Mouse (Mus musculus) CH12.LX (cell line): ENCODE measurements at regions not wholly inside any gene's neighbourhood (a gene's known extent, or its start where the extent isn't known, plus 50 kb on each side); places are given as distances from the start of the nearest gene placed in this dataset.

ENCODE experiments used
- DNase-seq: peaks from one replicate; pipeline ENCODE4 v3.0.0-alpha.2; 2013; ENCODE audit errors: extremely low read depth
- H3K27ac ChIP-seq: 2 replicates; pipeline ENCODE4 v1.5.1; 2012; ENCODE audit warnings: low read depth, mild to moderate bottlenecking, control low read depth, moderate library complexity; ENCODE audit not compliant: insufficient read depth
- H3K27me3 ChIP-seq: replicated peaks from 2 replicates; pipeline ENCODE3; 2012; ENCODE audit warnings: inconsistent platforms
- H3K36me3 ChIP-seq, 2 experiments: replicated peaks in 1 of 2; 2 replicates each; pipeline versions ENCODE3 to v1.6.1; 2012; ENCODE audit warnings: inconsistent platforms in 1 of 2, low read length in 1 of 2, mild to moderate bottlenecking in 1 of 2, mixed read lengths in 1 of 2, moderate library complexity in 1 of 2; ENCODE audit not compliant: control insufficient read depth in 1 of 2, insufficient read depth in 1 of 2
- H3K4me1 ChIP-seq, 2 experiments: 2 replicates each; pipeline ENCODE4 v1.6.1; 2012; ENCODE audit warnings: inconsistent platforms in 1 of 2, moderate library complexity in 1 of 2; ENCODE audit not compliant: insufficient read depth in 2 of 2, control insufficient read depth in 1 of 2
- H3K4me2 ChIP-seq: 2 replicates; pipeline ENCODE4 v1.6.1; 2012; ENCODE audit warnings: low read depth, mild to moderate bottlenecking, control low read depth; ENCODE audit not compliant: poor library complexity, insufficient read depth, severe bottlenecking
- H3K4me3 ChIP-seq, 3 experiments: fragments of 150-350 bp in 1 of 3; sonication (generic) in 1 of 3; replicated peaks in 1 of 3; 2 replicates each; pipeline versions ENCODE3 to v1.5.1; 2011 to 2012; ENCODE audit warnings: low read depth in 2 of 3, low read length in 2 of 3, mild to moderate bottlenecking in 2 of 3, moderate library complexity in 2 of 3, control low read depth in 1 of 3, improper control_type of control experiment in 1 of 3, inconsistent platforms in 1 of 3, mixed read lengths in 1 of 3; ENCODE audit not compliant: poor library complexity in 1 of 3
- H3K79me2 ChIP-seq: replicated peaks from 2 replicates; pipeline ENCODE4 v1.6.1; 2012; ENCODE audit warnings: mild to moderate bottlenecking, moderate library complexity; ENCODE audit not compliant: control insufficient read depth, poor library complexity, insufficient read depth, severe bottlenecking; ENCODE audit errors: extremely low read depth
- H3K9ac ChIP-seq: 2 replicates; pipeline ENCODE4 v1.6.1; 2012; ENCODE audit warnings: low read depth, mild to moderate bottlenecking, control low read depth, moderate library complexity; ENCODE audit not compliant: insufficient read depth
- H3K9me3 ChIP-seq: replicated peaks from 2 replicates; pipeline ENCODE3; 2012; ENCODE audit warnings: low read length, inconsistent platforms, mixed read lengths
- BHLHE40 ChIP-seq: IDR thresholded peaks from 2 replicates; pipeline ENCODE4 v1.6.1; 2011; ENCODE audit warnings: mild to moderate bottlenecking, low read depth, low read length, improper control_type of control experiment
- CHD1 ChIP-seq: IDR thresholded peaks from 2 replicates; pipeline ENCODE4 v1.6.1; 2012; ENCODE audit warnings: low read depth, low read length, improper control_type of control experiment, inconsistent platforms
- CTCF ChIP-seq, 2 experiments: IDR thresholded peaks in 1 of 2; conservative IDR thresholded peaks in 1 of 2; 2 replicates each; pipeline ENCODE4 v1.5.1; 2011 to 2012; ENCODE audit warnings: low read depth in 2 of 2, low read length in 2 of 2, improper control_type of control experiment in 1 of 2, inconsistent platforms in 1 of 2, mild to moderate bottlenecking in 1 of 2, moderate library complexity in 1 of 2
- E2F4 ChIP-seq: IDR thresholded peaks from 2 replicates; pipeline ENCODE4 v1.6.1; 2011; ENCODE audit warnings: low read depth, low read length, improper control_type of control experiment; ENCODE audit not compliant: insufficient replicate concordance
- ETS1 ChIP-seq: conservative IDR thresholded peaks from 2 replicates; pipeline ENCODE4 v1.6.1; 2012; ENCODE audit warnings: low read depth, mild to moderate bottlenecking, inconsistent platforms, low read length, improper control_type of control experiment, moderate library complexity
- GABPA ChIP-seq: IDR thresholded peaks from 2 replicates; pipeline ENCODE4 v1.6.1; 2012; ENCODE audit warnings: low read depth, low read length, improper control_type of control experiment, inconsistent platforms; ENCODE audit not compliant: insufficient replicate concordance
- HCFC1 ChIP-seq: IDR thresholded peaks from 2 replicates; pipeline ENCODE4 v1.6.1; 2012; ENCODE audit warnings: low read depth, mild to moderate bottlenecking, inconsistent platforms, low read length, improper control_type of control experiment
- JUND ChIP-seq: conservative IDR thresholded peaks from 2 replicates; pipeline ENCODE4 v1.6.1; 2011; ENCODE audit warnings: low read depth, low read length, improper control_type of control experiment
- KAT2A ChIP-seq: IDR thresholded peaks from 2 replicates; pipeline ENCODE4 v1.6.1; 2012; ENCODE audit warnings: low read length, improper control_type of control experiment, inconsistent platforms; ENCODE audit not compliant: insufficient replicate concordance
- MEF2A ChIP-seq: IDR thresholded peaks from 2 replicates; pipeline ENCODE4 v1.6.1; 2014; ENCODE audit warnings: low read depth, mild to moderate bottlenecking, inconsistent platforms, low read length, improper control_type of control experiment, borderline replicate concordance
- MXI1 ChIP-seq: IDR thresholded peaks from 2 replicates; pipeline ENCODE4 v1.6.1; 2011; ENCODE audit warnings: mild to moderate bottlenecking, low read depth, low read length, improper control_type of control experiment
- MYC ChIP-seq: IDR thresholded peaks from 2 replicates; pipeline ENCODE4 v1.6.1; 2011; ENCODE audit warnings: low read depth, mild to moderate bottlenecking, improper control_type of control experiment, low read length
- POLR2A ChIP-seq: IDR thresholded peaks from 2 replicates; pipeline ENCODE4 v1.6.1; 2011; ENCODE audit warnings: low read depth, mild to moderate bottlenecking, improper control_type of control experiment, low read length
- RCOR1 ChIP-seq: conservative IDR thresholded peaks from 2 replicates; pipeline ENCODE4 v1.6.1; 2012; ENCODE audit warnings: low read depth, mild to moderate bottlenecking, inconsistent platforms, low read length, improper control_type of control experiment
- SIN3A ChIP-seq: IDR thresholded peaks from 2 replicates; pipeline ENCODE4 v1.6.1; 2012; ENCODE audit warnings: low read length, improper control_type of control experiment, inconsistent platforms
- SMC3 ChIP-seq: IDR thresholded peaks from 2 replicates; pipeline ENCODE4 v1.6.1; 2011; ENCODE audit warnings: low read depth, low read length, improper control_type of control experiment
- TBP ChIP-seq: conservative IDR thresholded peaks from 2 replicates; pipeline ENCODE4 v1.6.1; 2011; ENCODE audit warnings: low read depth, low read length, improper control_type of control experiment
- UBTF ChIP-seq: IDR thresholded peaks from 2 replicates; pipeline ENCODE4 v1.6.1; 2012; ENCODE audit warnings: low read depth, mild to moderate bottlenecking, inconsistent platforms, low read length, improper control_type of control experiment, moderate library complexity
- USF1 ChIP-seq: IDR thresholded peaks from 2 replicates; pipeline ENCODE4 v1.6.1; 2014; ENCODE audit warnings: low read depth, mild to moderate bottlenecking, inconsistent platforms, low read length, improper control_type of control experiment
- USF2 ChIP-seq: conservative IDR thresholded peaks from 2 replicates; pipeline ENCODE4 v1.6.1; 2011; ENCODE audit warnings: low read depth, low read length, improper control_type of control experiment
- ZC3H11A ChIP-seq: IDR thresholded peaks from 2 replicates; pipeline ENCODE4 v1.6.1; 2012; ENCODE audit warnings: low read depth, mild to moderate bottlenecking, inconsistent platforms, low read length, improper control_type of control experiment
- ZKSCAN1 ChIP-seq: IDR thresholded peaks from 2 replicates; pipeline ENCODE4 v1.6.1; 2012; ENCODE audit warnings: low read depth, inconsistent platforms, low read length, improper control_type of control experiment, borderline replicate concordance
- ZMIZ1 ChIP-seq: IDR thresholded peaks from 2 replicates; pipeline ENCODE4 v1.6.1; 2012; ENCODE audit warnings: low read depth, mild to moderate bottlenecking, inconsistent platforms, low read length, improper control_type of control experiment
- dilution Hi-C: fragments of 300-500 bp; cut with MboI; formaldehyde crosslinking; loops from 2 replicates; pipeline ENCODE4 v1.14.3; 2020; ENCODE audit warnings: low sequenced_read_pairs; ENCODE audit not compliant: extremely low pct_unique_long_range_greater_than_20kb, extremely low pct_ligation_motif_present
- in situ Hi-C: fragments of 300-500 bp; cut with MboI; formaldehyde crosslinking; loops from 3 replicates; pipeline ENCODE4 v1.14.3; 2019; ENCODE audit warnings: low sequenced_read_pairs, low pct_ligation_motif_present, low pct_unique_long_range_greater_than_20kb, mixed read lengths

- in situ Hi-C loops: no loop called here
- DNase-seq: no peak
- no peaks in the 10 kb centered on the region for H3K36me3 ChIP-seq
- H3K4me3 ChIP-seq: no peak overlapping the region
- no peaks in the 10 kb centered on the region for H3K27me3 ChIP-seq
- H3K4me1 ChIP-seq: no peaks in the 10 kb centered on the region
- H3K79me2 ChIP-seq: no peaks in the 10 kb centered on the region
- no peak for TF ChIP-seq KAT2A
- no peak for TF ChIP-seq RCOR1
- TF ChIP-seq CTCF (conservative IDR thresholded peaks at IDR 0.05 in 1 of 2, IDR thresholded peaks at IDR 0.05 in 1 of 2; ENCODE audit: low read depth in 2 of 2, low read length in 2 of 2): no peak
- TF ChIP-seq MYC: no peak
- no peak for TF ChIP-seq CHD1
- no peak for TF ChIP-seq GABPA
- TF ChIP-seq UBTF: no peak
- TF ChIP-seq MXI1: no peak
- TF ChIP-seq HCFC1: no peak
- TF ChIP-seq ZC3H11A: no peak
- TF ChIP-seq MEF2A: no peak
- TF ChIP-seq SMC3: no peak
- no peak for TF ChIP-seq USF1
- no peak for TF ChIP-seq TBP
- TF ChIP-seq SIN3A: no peak
- no peak for TF ChIP-seq E2F4
- no peak for TF ChIP-seq JUND
- TF ChIP-seq, all 38 proteins: peak for 0
- dilution Hi-C loops: no loop called here
- Histone ChIP-seq H3K9me3 (peaks cover 65% of the 10 kb centered on the region), H3K4me2 (no peak overlapping the region), H3K9ac (no peak overlapping the region), H3K27ac (no peak overlapping the region)
These were observed 780.6 kb downstream of the Tmem114 start for GRCm38 (mm10) chr16:7644363-7644762.

DNA sequence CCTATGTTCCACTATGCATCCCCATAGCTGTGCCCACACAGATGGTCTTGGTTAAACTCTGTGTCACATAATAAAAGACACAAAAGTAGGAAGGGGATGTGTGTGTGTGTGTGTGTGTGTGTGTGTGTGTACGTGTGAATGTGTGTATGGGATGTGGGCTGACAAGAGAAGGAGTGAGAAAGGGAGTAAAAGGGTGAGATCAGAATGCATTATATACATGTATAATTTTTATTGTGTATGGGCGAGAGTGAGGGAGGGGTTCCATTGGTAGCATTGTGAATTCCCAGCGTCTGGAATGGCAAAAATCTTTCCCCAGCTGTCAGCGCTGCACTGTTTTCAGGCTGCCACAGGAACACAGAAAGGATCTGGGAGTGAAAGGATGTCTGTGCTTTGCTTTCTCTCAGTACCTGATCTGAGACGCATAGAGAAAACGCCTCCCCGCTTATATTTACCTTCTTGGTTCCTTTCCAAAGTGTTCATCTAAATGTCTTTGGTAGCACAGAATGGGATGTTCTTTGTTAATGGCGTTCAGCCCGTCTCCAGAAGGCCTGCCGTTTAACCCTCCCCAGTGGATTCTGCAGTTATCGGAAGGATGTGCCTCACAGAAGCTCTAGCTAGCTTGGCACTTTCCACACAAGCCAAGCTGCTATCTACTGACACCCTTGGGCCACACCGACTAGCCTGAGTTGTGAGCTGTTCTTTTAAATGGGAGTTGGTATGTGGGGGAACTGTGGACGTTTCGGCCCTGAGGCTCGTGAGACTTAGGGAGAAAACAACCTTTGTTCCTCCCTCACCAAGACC lies 785.8 kb downstream of the Tmem114 start:
- no peak overlapping the region for H3K9ac ChIP-seq
- dilution Hi-C loops: no loop called here
- in situ Hi-C loops: no loop called here
- H3K36me3 ChIP-seq: no peaks in the 10 kb centered on the region
- H3K9me3 ChIP-seq: peaks cover 88% of the 10 kb centered on the region
- H3K27ac ChIP-seq: no peak overlapping the region
- no peak for DNase-seq
- no peak for TF ChIP-seq HCFC1
- no peak for TF ChIP-seq POLR2A
- TF ChIP-seq GABPA: no peak
- no peak for TF ChIP-seq USF2
- no peak for TF ChIP-seq CHD1
- no peak for TF ChIP-seq ZMIZ1
- no peak for TF ChIP-seq ZKSCAN1
- TF ChIP-seq ETS1: no peak
- no peak for TF ChIP-seq USF1
- no peak for TF ChIP-seq TBP
- TF ChIP-seq SIN3A: no peak
- TF ChIP-seq BHLHE40: no peak
- H3K79me2 ChIP-seq: no peaks in the 10 kb centered on the region
- no peaks in the 10 kb centered on the region for H3K4me1 ChIP-seq
- no peaks in the 10 kb centered on the region for H3K27me3 ChIP-seq
- H3K4me2 ChIP-seq: no peak overlapping the region
- H3K4me3 ChIP-seq: no peak overlapping the region
